Mouse (Mus musculus) brain, embryonic 14.5 days (tissue): ENCODE results near the gene Fxyd3. TPM values are rescaled to one million over a fixed set of nuclear protein-coding genes. Genes with fewer than 3 reads are reported as not detected.

Experiments used
- DNase-seq: peaks from one replicate; pipeline ENCODE4 v3.0.0-alpha.2; 2011; ENCODE audit warnings: low read depth
- CTCF ChIP-seq: fragments of 200-500 bp; IDR thresholded peaks from 2 replicates; pipeline ENCODE4 v1.5.1; 2012; ENCODE audit warnings: inconsistent platforms, mild to moderate bottlenecking, moderate library complexity, borderline replicate concordance; ENCODE audit not compliant: insufficient read depth, insufficient read length; ENCODE audit errors: extremely low read depth
- POLR2A ChIP-seq: fragments of 200-500 bp; IDR thresholded peaks from 2 replicates; pipeline ENCODE4 v1.6.1; 2012; ENCODE audit warnings: mild to moderate bottlenecking, inconsistent platforms, borderline replicate concordance; ENCODE audit not compliant: poor library complexity, insufficient read depth, insufficient read length, severe bottlenecking; ENCODE audit errors: extremely low read depth
- polyA plus RNA-seq: library from polyadenylated mRNA; depleted of rRNA; stranded (reverse); fragments of >200 nt; gene quantifications from 2 replicates; pipeline ENCODE4 v1.2.3, GENCODE M21; 2012; rRNA removed

The Fxyd3 gene
- polyA plus RNA-seq, 1 experiment, result 1.9 TPM

- TF ChIP-seq CTCF, result no peak
- no peak for TF ChIP-seq POLR2A
- DNase-seq, result no peak
These were observed 39.6 kb downstream of the Fxyd3 start for GRCm38 (mm10) chr7:31036917-31037316.

GRCm38 (mm10) chr7:31035291-31035690, 41.2 kb downstream of the Fxyd3 start:
- DNase-seq, result no peak
- no peak for TF ChIP-seq POLR2A

- TF ChIP-seq POLR2A, result no peak
- peak; percentile 30; the same call in 1 of the 2 replicates for TF ChIP-seq CTCF
- DNase-seq, result no peak
These were observed 41.7 kb downstream of the Fxyd3 start for GRCm38 (mm10) chr7:31034789-31035188.

- TF ChIP-seq POLR2A, result no peak
- TF ChIP-seq CTCF, result no peak
- no peak for DNase-seq
These were observed 42.9 kb downstream of the Fxyd3 start for GRCm38 (mm10) chr7:31033409-31034165.

GRCm38 (mm10) chr7:31031731-31032130, 44.8 kb downstream of the Fxyd3 start:
- TF ChIP-seq POLR2A (no peak), CTCF (no peak)
- DNase-seq, result no peak

- DNase-seq, result no peak
- TF ChIP-seq CTCF, result no peak
- TF ChIP-seq POLR2A, result no peak
These were observed 45.8 kb downstream of the Fxyd3 start for GRCm38 (mm10) chr7:31030717-31031116.

GRCm38 (mm10) chr7:31028609-31029008, 47.9 kb downstream of the Fxyd3 start:
- DNase-seq, result no peak
- no peak for TF ChIP-seq POLR2A
- TF ChIP-seq CTCF, result no peak

Other genes with a start within 250 kb of the Fxyd3 start
- gene Ffar3, start 220.5 kb downstream of the Fxyd3 start, polyA plus RNA-seq, result not detected in 2 replicates
- not detected in 2 replicates for gene Ffar1, start 215.1 kb downstream of the Fxyd3 start, polyA plus RNA-seq
- gene Cd22, start 196.4 kb downstream of the Fxyd3 start, polyA plus RNA-seq, result 0.05 TPM in 1 of 2 replicates, not detected in the other
- gene Mag, start 161.8 kb downstream of the Fxyd3 start, polyA plus RNA-seq, result 2.1 and 2.2 TPM in 2 replicates
- gene Hamp2, start 152.0 kb downstream of the Fxyd3 start, polyA plus RNA-seq, result not detected in 2 replicates
- gene Hamp, start 132.7 kb downstream of the Fxyd3 start, polyA plus RNA-seq, result not detected in 2 replicates
- gene Usf2, start 119.9 kb downstream of the Fxyd3 start, polyA plus RNA-seq, result 165 and 170 TPM in 2 replicates
- 19.8 TPM in 2 replicates for gene Lsr, start 103.2 kb downstream of the Fxyd3 start, polyA plus RNA-seq
- gene Fam187b, start 102.9 kb downstream of the Fxyd3 start, polyA plus RNA-seq, result 0.37 and 0.42 TPM in 2 replicates
- 10.3 and 12.5 TPM in 2 replicates for gene Fxyd5, start 34.2 kb downstream of the Fxyd3 start, polyA plus RNA-seq
- 51.6 and 74.4 TPM in 2 replicates for gene Fxyd7, start 25.2 kb downstream of the Fxyd3 start, polyA plus RNA-seq
- gene Fxyd1, start 19.5 kb downstream of the Fxyd3 start, polyA plus RNA-seq, result 8.5 and 12.6 TPM in 2 replicates
- 0.74 and 0.79 TPM in 2 replicates for gene Lgi4, start 17.4 kb downstream of the Fxyd3 start, polyA plus RNA-seq
- gene Hpn, start 38.6 kb upstream of the Fxyd3 start, polyA plus RNA-seq, result 0.62 and 1.00 TPM in 2 replicates
- 11.2 and 12.9 TPM in 2 replicates for gene Scn1b, start 50.3 kb upstream of the Fxyd3 start, polyA plus RNA-seq
- gene Gramd1a, start 79.2 kb upstream of the Fxyd3 start, polyA plus RNA-seq, result 404 and 573 TPM in 2 replicates
- not detected in 2 replicates for gene Scgb2b2, start 213.8 kb upstream of the Fxyd3 start, polyA plus RNA-seq
- not detected in 2 replicates for gene Scgb1b2, start 215.1 kb upstream of the Fxyd3 start, polyA plus RNA-seq